Mouse (Mus musculus): ENCODE results near the gene Ninl. TPM values are rescaled to one million over a fixed set of nuclear protein-coding genes. Genes with fewer than 3 reads are reported as not detected.
"Not testable (repeated sequence)": the region's sequence is repeated elsewhere in the genome, so short reads cannot be mapped to it uniquely, and the experiment has no call there.

Ninl gene
- total RNA-seq, 2 experiments from 2014 or later: 5.6 to 5.8 TPM

DNA sequence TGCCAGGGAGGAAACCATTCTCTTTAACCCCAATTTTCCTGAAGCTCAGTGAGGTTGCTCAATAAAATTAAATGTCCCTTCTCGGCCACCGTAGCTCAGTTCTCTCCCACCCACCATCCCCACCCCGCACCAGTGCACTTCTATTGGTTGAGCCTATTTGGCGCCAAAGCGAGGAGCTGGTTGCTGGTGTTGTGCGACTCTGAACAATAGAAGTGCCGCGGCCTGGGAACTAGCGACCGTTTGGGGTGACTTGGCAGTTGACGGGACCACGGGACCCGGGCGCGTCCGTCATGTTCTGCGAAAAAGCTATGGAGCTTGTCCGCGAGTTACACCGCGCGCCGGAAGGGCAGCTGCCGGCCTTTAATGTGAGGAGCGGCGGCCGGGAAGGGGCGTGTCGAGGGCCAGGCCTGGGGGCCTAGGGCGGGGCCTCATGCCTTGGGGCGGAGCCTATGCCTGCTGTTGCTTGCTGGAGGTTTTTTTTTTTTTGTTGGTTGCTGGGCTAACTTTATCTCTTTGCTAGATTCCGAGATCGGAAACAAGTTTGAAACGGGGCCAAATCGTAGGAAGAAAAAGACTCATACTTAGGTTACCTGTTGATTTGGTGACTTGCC lies 129.6 kb downstream of the Ninl start:
- DNase-seq (ENCODE audit: low spot score in 2 of 2): peak; percentile 73 to 90

DNA sequence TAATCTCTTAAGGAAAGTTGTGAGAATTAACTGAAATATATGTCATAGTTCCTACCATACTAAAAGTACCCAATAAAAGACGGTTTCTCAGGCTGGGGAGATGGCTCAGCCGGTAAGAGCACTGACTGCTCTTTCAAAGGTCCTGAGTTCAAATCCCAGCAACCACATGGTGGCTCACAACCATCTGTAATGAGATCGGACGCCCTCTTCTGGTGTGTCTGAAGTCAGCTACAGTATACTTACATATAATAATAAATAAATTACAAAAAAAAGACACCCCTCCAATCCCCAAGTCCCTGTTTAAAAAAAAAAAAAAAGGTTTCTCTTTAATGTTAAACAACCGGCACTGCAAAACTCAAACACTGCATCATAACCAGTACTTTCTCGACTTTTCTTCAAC lies 130.3 kb downstream of the Ninl start:
- DNase-seq (ENCODE audit: low spot score in 2 of 2): not testable (repeated sequence)

- no peak for DNase-seq (ENCODE audit: low spot score in 2 of 2)
These were observed 134.2 kb downstream of the Ninl start, which contains the start of gene Gins1 for GRCm38 (mm10) chr2:150904936-150905450. Gene Gins1, plus strand, starts transcription at chr2:150905400.

- peak; percentile 95 to 97 for DNase-seq (ENCODE audit: low spot score in 2 of 2)
These were observed 134.8 kb downstream of the Ninl start, which contains the start of gene Abhd12 for GRCm38 (mm10) chr2:150904272-150904935. Gene Abhd12, minus strand, starts transcription at chr2:150904741.

- no peak for DNase-seq (ENCODE audit: low spot score in 2 of 2)
These were observed 136.8 kb downstream of the Ninl start for GRCm38 (mm10) chr2:150902347-150902746.

DNA sequence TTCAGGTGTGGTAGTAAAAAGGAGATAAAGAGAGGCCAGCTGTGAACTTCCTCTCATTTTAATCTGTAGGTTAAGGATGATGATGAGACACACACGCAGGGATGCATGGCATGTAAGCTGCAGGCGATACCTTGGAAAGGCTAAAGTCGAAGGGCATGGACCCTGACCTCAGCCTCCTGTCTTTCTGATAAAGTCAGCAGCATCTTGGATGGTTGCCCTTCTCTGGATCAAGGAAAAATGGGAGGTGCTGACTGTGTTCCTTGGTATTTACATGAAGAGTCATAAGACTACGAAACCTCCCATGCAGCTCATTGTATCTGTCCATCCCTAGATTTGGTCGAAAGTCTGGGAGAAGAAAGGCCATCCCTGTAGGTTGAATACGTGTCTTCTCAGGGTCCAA lies 138.8 kb downstream of the Ninl start:
- DNase-seq (ENCODE audit: low spot score in 2 of 2): no peak

DNA sequence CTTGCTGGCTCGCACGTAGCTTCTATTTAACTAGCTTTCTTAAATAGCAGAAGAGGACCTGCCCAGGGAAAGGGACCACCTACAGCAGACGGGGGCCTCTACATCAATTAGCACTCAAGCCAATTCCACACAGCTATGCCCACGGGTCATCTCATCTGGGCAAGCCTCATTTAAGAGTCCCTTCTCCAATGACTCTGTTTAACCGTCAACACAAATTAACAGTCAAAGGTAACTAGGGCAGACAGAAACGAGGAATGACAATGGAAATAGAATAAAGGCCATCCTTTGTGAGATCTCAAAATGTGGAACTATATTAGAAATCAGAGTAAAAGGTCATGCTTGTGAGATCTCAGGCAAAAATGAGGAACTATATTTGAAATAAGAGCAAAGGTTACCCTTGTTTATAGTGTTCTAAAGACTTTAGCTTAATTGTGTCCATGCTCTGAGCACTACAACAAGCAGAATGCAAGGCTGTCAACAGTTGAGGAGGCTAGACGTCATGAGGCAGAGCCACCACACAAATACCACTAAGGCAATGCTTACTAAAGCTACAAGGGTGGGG lies 143.4 kb downstream of the Ninl start:
- DNase-seq (ENCODE audit: low spot score in 2 of 2): no peak

- DNase-seq (ENCODE audit: low spot score in 2 of 2): no peak
These were observed 144.4 kb downstream of the Ninl start for GRCm38 (mm10) chr2:150894617-150895267.

DNA sequence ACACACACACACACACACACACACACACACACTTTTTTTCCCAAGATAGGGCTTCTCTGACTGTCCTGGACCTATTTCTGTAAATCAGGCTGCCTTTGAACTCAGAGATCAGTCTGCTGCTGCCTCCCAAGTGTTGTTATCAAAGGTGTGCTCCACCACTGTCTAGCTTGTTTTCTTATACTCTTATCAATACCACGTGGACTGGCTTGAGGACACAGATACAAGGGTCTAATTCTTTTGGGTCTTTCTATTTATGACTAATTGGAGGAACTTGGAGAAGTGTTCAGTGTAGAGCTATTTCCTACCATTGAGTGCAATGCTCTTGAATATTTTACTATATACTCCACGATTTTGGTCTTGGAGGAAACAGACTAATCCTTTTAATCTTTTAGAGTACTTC lies 151.8 kb downstream of the Ninl start:
- no peak for DNase-seq (ENCODE audit: low spot score in 2 of 2)

DNA sequence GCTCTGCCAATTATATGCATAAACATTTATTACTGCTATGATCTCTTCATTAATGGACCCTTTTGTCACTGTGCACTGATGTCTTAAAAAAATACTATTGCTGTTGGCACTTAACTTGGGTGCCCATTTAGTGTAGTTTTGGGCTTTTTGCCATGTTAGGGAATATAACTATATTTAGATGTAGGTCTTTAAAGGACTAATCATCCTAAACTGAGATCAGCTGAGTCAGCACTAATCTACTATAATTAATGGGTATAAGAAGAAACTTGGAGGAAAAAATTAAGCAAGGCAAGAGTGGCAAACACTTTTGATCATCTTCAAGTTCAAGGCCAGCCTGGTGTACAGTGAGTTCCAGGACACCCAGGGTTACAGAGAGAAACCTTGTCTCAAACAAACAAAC lies 152.9 kb downstream of the Ninl start:
- no peak for DNase-seq (ENCODE audit: low spot score in 2 of 2)

DNA sequence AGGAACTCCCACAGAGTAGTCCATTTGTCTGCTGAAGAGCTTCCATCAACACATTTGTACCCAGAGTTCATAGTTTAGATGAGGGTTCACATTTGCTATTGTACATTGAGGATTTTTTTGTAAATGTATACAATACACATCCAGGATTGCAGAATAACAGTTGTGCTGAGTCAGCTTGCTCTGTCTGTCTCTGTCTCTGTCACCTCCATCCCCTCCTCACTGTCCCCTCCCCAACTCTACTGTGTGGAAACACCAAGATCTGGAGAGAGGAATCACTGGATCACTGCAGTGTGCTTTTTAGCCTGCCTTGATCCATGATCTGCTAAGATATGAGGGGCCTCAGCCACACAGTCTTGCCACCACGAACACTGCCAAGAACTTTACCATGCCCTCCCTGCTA lies 153.4 kb downstream of the Ninl start:
- DNase-seq (ENCODE audit: low spot score in 2 of 2): no peak

- no peak for DNase-seq (ENCODE audit: low spot score in 2 of 2)
These were observed 154.4 kb downstream of the Ninl start for GRCm38 (mm10) chr2:150884779-150885110.

Other genes starting within 250 kb of the Ninl start
- 100 to 1,000 TPM; 324 to 341 TPM for gene Abhd12, start 134.6 kb downstream of the Ninl start, total RNA-seq (2021)
- 1 to 10 TPM; 1.6 to 2.7 TPM for gene Gins1, start 134.0 kb downstream of the Ninl start, total RNA-seq (2021)
- gene Nanp, start within 50 bp of the Ninl start, total RNA-seq (2021): 10 to 100 TPM; 18.8 to 24.9 TPM
- not detected for gene Gm14151, start 53.0 kb upstream of the Ninl start, total RNA-seq (2021)
- not detected for gene Gm14147, start 58.9 kb upstream of the Ninl start, total RNA-seq (2021)

Measured in layer of hippocampus, adult 18-20 months (tissue).